Mouse (Mus musculus) frontal cortex, postnatal 36 days (tissue): ENCODE results near the gene Tmppe.
"Not testable (repeated sequence)": the region's sequence is repeated elsewhere in the genome, so short reads cannot be mapped to it uniquely, and the experiment has no call there.

Experiments
- DNase-seq, 2 experiments: peaks; one replicate each; pipeline ENCODE4 v3.0.0; 2022; ENCODE audit warnings: low spot score in 2 of 2

The Tmppe gene

DNA sequence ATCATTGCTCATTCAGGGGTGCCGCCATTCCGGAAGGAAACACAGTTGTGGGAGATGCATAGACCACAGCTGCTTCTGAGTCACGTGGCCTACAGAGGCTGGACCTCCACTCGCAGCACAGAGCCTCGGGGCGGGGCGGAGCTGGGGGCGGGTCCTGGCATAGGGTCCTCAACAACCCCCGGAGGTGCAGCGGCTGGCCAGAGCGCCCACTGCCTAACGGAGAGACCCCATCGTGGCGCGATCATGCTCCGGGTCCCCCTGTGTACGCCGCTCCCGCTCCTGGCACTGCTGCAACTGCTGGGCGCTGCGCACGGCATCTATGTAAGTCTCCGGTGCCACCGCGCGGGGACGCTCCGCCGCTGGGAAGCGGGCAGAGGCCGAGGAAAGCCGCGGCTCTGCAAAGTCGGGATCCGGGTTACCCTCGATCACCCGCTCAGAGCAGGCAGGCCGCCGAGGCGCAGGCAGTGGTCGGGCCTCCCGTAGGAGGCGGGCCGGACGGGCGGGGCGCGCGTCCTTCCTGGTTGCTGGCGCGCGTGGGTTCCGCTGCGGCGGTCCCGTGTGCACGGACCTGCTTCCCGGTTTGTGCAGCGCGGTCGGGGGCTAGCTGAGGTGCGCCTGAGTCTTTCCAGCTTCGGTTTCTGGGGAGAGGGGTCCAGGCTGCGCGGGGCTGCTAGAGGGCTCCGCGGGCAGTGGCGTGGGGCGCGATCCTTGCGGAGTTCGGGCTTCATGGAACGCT lies at the start of gene Tmppe, which contains the start of gene Glb1:
Tmppe (plus strand) TSS at position 157 of the 736 bp plus-strand sequence.
Glb1 (plus strand) TSS at position 128 of the 736 bp plus-strand sequence.
- DNase-seq, result peak; percentile 72 to 80

GRCm38 (mm10) chr9:114367783-114368470 lies 33.0 kb upstream of the Tmppe start:
- DNase-seq, result peak; percentile 85

DNA sequence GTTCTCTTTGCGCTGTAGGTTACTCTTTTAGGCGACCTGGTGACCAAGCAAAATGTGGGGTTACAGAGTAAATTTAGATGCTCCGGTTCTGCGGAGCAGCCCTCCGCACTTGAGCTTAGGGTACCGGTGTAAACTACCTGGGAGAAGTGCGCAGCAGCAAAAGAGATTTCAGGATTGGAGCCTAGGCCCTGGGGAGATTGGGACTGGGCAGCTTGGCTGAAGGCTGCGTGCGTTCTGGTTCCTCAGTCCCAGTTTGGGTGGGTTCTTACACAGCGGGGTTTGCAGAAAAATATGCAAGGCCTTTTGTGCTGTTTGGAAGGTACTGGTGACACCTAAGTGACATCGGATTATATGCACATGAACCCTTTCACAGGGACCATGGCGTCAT lies 32.4 kb upstream of the Tmppe start:
- no peak for DNase-seq

DNA sequence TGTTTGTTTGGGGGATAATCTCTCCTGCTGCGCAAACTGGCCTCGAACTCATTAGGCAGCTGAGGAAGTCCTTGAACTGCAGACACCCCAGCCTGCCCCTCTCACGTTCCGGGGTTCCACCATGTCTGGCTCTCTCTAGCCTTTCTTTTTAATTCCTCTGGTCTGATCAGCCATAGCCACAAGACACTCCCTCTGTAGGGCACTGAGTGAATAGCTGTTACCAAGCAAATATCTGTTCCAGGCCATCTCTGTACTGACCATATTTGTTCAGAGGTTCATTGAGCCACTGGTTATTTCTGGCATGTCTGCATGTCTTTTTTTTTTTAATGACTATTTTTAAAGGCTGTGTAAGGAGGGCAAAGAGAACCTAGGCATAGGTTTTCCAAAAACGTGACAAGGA lies 31.5 kb upstream of the Tmppe start:
- not testable (repeated sequence) for DNase-seq

- DNase-seq, result not testable (repeated sequence)
Measured at GRCm38 (mm10) chr9:114371717-114372116, 29.2 kb upstream of the Tmppe start.

DNA sequence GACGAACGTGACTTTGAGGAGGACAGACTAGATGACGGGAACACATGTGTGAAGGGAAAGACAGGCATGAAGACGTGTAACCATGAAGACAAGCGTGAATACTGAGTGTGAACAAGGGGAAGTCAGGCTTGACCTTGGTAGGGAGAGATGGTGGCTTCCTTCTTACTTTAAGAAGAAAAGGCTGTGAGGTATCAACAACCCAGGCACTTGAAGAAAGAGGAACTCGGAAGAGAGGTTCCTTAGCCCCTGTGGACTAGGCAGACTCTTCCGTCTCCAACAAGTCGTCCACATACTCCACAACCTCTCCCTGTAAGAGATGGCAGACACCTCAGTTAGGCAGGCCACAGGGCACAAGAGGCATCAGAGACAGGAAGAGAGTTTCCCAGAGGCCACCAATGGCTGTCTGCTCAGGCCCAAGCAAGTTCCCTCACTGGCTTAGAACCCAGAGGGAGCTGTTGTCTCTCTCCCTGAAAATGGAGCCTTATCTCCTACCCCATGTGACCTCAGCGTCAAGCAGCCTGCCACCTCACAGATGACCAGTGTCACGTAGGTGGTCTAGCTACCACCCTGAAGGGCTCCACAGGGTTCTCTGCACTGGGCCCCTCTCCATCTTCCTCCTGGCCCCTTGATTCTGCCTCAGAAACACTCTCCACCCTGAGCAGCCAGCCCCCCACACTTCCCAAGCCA lies 25.5 kb upstream of the Tmppe start:
- DNase-seq, result no peak

- DNase-seq, result no peak
Measured at GRCm38 (mm10) chr9:114377168-114377567, 23.7 kb upstream of the Tmppe start.

DNA sequence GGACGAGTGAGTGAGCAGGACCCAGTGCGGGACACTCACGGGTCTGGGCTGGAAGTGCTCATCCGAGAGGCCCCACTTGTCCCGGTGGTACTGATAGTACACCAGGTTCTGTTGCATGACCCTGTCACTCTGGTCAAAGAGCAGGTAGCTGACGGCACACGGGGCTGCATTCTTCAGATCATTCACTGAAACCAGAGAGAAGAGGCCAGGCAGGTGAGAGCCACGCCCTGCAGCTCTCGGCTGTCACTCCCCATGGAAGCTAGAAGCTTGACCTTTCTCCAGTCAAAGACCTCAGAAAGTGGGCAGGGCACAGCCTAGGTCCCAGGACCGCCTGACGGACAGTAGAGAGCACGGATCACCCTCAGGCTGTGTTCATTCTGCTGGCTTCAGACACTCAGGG lies 21.0 kb upstream of the Tmppe start:
- no peak for DNase-seq

GRCm38 (mm10) chr9:114380881-114381733 lies 19.8 kb upstream of the Tmppe start:
- DNase-seq, result peak; percentile 13 to 33

GRCm38 (mm10) chr9:114382936-114383710 lies 17.8 kb upstream of the Tmppe start:
- DNase-seq, result no peak

GRCm38 (mm10) chr9:114384691-114385090 lies 16.2 kb upstream of the Tmppe start:
- DNase-seq, result no peak

DNA sequence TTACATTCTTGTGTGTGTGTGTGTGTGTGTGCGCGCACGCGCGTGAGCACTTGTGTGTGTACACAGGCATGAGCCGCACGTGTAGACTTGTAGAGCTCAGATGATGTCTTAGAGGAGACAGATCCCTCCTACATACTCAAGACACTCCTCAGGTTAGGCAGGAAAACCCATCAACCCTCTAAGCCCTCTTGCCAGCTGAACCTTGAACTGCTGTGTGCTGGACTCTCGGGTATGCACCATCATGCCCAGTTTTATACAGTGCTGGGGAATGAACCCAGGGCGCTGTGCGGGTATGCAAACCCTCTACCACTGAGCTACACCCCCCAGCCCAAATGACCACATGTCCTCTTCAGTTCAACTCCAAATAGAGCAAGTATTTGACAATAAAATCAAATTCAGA lies 15.7 kb upstream of the Tmppe start:
- no peak for DNase-seq

DNA sequence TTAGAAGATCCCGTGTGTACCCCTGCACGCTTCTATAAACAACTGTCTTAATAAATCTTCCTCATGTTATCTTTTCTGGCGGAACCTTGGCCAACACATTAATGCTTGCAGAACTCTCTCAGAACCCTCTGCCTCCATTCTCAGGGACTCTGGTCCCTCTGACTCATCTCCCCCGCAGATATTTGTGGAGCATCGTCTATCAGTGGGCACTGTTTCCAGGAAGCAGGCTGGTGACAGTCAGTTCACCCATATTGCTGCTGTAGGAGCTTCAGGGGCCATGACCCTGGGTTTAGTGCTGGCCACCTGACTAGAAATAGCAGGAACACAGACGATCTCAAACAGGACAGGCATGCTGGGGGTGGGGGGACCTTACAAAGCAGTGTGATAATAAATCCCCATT lies 13.8 kb upstream of the Tmppe start:
- no peak for DNase-seq

- DNase-seq, result no peak
Measured at GRCm38 (mm10) chr9:114388288-114388687, 12.6 kb upstream of the Tmppe start.

- DNase-seq, result no peak
Measured at GRCm38 (mm10) chr9:114388701-114389370, 12.1 kb upstream of the Tmppe start.

DNA sequence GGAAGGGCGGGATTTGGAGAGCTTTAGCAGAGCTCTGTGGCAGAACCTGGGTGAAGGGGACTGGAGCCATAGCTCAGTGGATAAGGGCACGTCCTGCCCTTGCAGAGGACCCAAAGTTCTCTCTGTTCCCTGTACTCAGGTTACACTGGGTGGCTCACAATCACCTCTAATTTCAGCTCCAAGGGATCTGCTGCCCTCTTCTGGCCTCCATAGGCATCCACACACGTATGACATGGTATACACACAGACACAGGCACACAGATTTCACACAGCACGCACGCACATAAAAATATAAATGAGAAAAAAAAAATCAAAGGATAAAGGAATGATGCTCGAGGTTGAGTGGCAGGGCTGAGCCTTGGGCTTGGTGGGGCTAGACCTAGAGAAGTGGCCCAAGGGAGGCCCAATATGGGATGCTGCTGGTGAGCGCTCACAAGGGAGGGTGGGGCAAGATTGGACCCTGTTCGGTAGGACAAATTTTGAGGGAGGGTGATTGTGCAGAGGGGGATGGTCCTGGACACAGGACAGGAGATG lies 11.5 kb upstream of the Tmppe start:
- no peak for DNase-seq

DNA sequence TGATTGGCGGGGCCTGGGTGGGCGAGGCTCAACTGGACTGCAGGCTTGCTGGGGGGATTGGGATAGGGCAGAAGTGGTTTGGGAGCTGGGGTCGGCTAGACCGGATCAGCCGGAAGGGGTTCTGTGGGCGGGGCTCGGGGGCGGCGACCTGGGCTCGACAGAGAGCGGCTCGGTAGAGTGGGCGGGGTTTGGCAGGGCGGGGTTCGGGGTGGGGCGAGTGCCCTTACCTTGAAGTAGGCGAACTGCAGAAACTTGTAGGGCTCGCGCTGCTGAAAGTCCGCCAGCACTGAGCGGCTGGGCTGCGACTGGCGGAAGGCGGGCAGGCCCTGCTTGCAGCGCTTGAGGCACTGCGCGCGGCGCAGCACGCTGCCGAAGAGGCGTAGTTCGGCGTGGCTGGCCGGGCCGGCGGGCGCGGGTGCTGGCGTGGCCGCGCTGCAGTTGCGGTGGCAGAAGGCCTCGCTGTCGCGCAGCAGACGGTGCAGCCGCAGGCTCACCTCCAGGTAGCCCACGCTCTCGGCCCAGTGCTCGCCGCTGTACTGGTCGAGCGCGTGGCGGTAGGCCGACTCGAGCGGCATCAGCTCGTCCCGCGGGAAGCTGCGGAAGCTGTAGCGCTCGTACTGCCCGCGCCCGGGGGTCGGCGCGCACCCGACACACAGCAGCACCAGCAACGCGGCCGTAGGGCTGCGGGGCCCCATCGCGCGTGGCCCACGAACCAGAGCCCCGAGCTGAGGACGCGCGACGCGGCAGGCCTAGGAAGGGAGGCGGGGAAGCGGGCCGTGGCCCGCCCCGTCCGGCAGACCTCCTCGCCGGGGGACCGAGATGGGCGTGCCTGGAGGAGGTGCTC lies 10.8 kb upstream of the Tmppe start, which contains the start of gene Crtap:
Crtap (minus strand) TSS at position 771 of the 844 bp plus-strand sequence.
- peak; percentile 38 to 45 for DNase-seq

DNA sequence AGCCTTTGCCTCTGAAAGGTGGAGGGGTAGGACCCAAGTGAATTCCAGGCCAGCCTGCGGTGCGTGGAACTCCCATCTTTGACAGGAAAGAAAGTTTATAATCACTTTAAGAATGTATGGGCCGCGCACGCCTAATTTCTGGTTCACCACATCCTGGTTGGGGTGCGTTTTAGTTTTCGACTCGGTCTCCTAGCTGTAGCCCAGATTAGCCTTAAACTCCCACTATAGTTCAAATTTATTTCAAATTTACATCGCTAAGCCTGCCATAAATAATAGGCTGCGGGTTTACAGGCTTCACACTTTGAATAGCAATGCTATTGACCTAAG lies 10.2 kb upstream of the Tmppe start:
- DNase-seq, result no peak

DNA sequence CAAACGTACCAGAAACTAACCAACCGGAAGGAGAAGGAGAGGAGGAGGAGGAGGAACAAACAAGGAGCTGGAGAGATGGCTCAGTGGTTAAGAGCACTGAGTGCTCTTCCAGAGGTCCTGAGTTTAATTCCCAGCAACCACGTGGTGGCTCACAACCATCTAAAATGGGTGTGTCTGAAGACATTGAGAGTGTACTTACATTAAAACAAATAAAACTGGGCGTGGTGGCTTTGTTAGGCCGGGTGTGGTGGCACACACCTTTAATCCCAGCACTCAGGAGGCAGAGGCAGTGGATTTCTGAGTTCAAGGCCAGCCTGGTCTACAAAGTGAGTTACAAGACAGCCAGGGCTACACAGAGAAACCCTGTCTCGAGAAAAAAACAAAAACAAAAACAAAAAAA lies 6.8 kb upstream of the Tmppe start:
- not testable (repeated sequence) for DNase-seq
